Mouse (Mus musculus): ENCODE measurements at regions not wholly inside any gene's neighbourhood (a gene's known extent, or its start where the extent isn't known, plus 50 kb on each side); places are given as distances from the start of the nearest gene placed in this dataset.

- Histone ChIP-seq H3K4me1 (replicated peaks) (no peaks in the 10 kb centered on the region), H3K9ac (no peak overlapping the region), H3K27me3 (replicated peaks) (no peaks in the 10 kb centered on the region), H3K9me3 (no peaks in the 10 kb centered on the region), H3K27ac (no peak overlapping the region), H3K36me3 (no peaks in the 10 kb centered on the region), H3K4me3 (replicated peaks) (no peak overlapping the region), H3K4me2 (replicated peaks) (no peak overlapping the region)
- ATAC-seq = no peak
- WGBS = 100% methylated on average over 1 of the region's 1 CpGs
Measured at GRCm38 (mm10) chr3:50595732-50596131, 152.3 kb upstream of the Slc7a11 start.

- Histone ChIP-seq H3K36me3 (no peaks in the 10 kb centered on the region), H3K27me3 (replicated peaks) (no peaks in the 10 kb centered on the region), H3K4me1 (replicated peaks) (no peaks in the 10 kb centered on the region), H3K4me3 (replicated peaks) (no peak overlapping the region), H3K4me2 (replicated peaks) (no peak overlapping the region), H3K9ac (no peak overlapping the region), H3K27ac (no peak overlapping the region), H3K9me3 (no peaks in the 10 kb centered on the region)
- ATAC-seq = no peak
- 97% methylated on average over 1 of the region's 1 CpGs for WGBS
Measured at GRCm38 (mm10) chr3:50584323-50584722, 140.9 kb upstream of the Slc7a11 start.

- Histone ChIP-seq H3K4me3 (replicated peaks) (no peak overlapping the region), H3K9ac (no peak overlapping the region), H3K4me1 (replicated peaks) (no peaks in the 10 kb centered on the region), H3K4me2 (replicated peaks) (no peak overlapping the region), H3K36me3 (no peaks in the 10 kb centered on the region), H3K9me3 (no peaks in the 10 kb centered on the region), H3K27ac (no peak overlapping the region), H3K27me3 (replicated peaks) (no peaks in the 10 kb centered on the region)
- ATAC-seq = no peak
- WGBS = 63% methylated on average over 6 of the region's 6 CpGs
Measured at GRCm38 (mm10) chr3:50583475-50583874, 140.1 kb upstream of the Slc7a11 start.

GRCm38 (mm10) chr3:50574388-50574787 is 131.0 kb upstream of the Slc7a11 start:
- Histone ChIP-seq H3K9ac (no peak overlapping the region), H3K9me3 (no peaks in the 10 kb centered on the region), H3K4me1 (replicated peaks) (no peaks in the 10 kb centered on the region), H3K36me3 (no peaks in the 10 kb centered on the region), H3K27me3 (replicated peaks) (no peaks in the 10 kb centered on the region), H3K4me2 (replicated peaks) (no peak overlapping the region), H3K27ac (no peak overlapping the region), H3K4me3 (replicated peaks) (no peak overlapping the region)
- ATAC-seq = no peak
- WGBS = 96% methylated on average over 9 of the region's 9 CpGs

GRCm38 (mm10) chr3:50570027-50570426 is 126.6 kb upstream of the Slc7a11 start:
- Histone ChIP-seq H3K27ac (no peak overlapping the region), H3K27me3 (replicated peaks) (no peaks in the 10 kb centered on the region), H3K9me3 (no peaks in the 10 kb centered on the region), H3K4me1 (replicated peaks) (no peaks in the 10 kb centered on the region), H3K9ac (no peak overlapping the region), H3K4me2 (replicated peaks) (no peak overlapping the region), H3K4me3 (replicated peaks) (no peak overlapping the region), H3K36me3 (no peaks in the 10 kb centered on the region)
- no peak for ATAC-seq

GRCm38 (mm10) chr3:50569565-50569964 is 126.2 kb upstream of the Slc7a11 start:
- H3K4me3 ChIP-seq (replicated peaks) = no peak overlapping the region
- ATAC-seq = no peak
- no peak overlapping the region for H3K27ac ChIP-seq
- no peak overlapping the region for H3K4me2 ChIP-seq (replicated peaks)
- no peaks in the 10 kb centered on the region for H3K9me3 ChIP-seq
- H3K4me1 ChIP-seq (replicated peaks) = no peaks in the 10 kb centered on the region
- no peak overlapping the region for H3K9ac ChIP-seq
- H3K27me3 ChIP-seq (replicated peaks) = no peaks in the 10 kb centered on the region
- WGBS = 81% methylated on average over 10 of the region's 10 CpGs
- no peaks in the 10 kb centered on the region for H3K36me3 ChIP-seq

GRCm38 (mm10) chr3:50554150-50554549 is 110.7 kb upstream of the Slc7a11 start:
- no peak overlapping the region for H3K9ac ChIP-seq
- H3K4me2 ChIP-seq (replicated peaks) = no peak overlapping the region
- no peaks in the 10 kb centered on the region for H3K9me3 ChIP-seq
- H3K36me3 ChIP-seq = no peaks in the 10 kb centered on the region
- H3K27me3 ChIP-seq (replicated peaks) = no peaks in the 10 kb centered on the region
- H3K4me3 ChIP-seq (replicated peaks) = no peak overlapping the region
- H3K27ac ChIP-seq = no peak overlapping the region
- 41% methylated on average over 1 of the region's 1 CpGs for WGBS
- peak; percentile 23; the same call in 1 of the 2 replicates for ATAC-seq
- no peaks in the 10 kb centered on the region for H3K4me1 ChIP-seq (replicated peaks)

GRCm38 (mm10) chr3:50548568-50548967 is 105.2 kb upstream of the Slc7a11 start:
- Histone ChIP-seq H3K9me3 (no peaks in the 10 kb centered on the region), H3K4me1 (replicated peaks) (no peaks in the 10 kb centered on the region), H3K27me3 (replicated peaks) (no peaks in the 10 kb centered on the region), H3K4me2 (replicated peaks) (no peak overlapping the region), H3K36me3 (no peaks in the 10 kb centered on the region), H3K27ac (no peak overlapping the region), H3K4me3 (replicated peaks) (no peak overlapping the region), H3K9ac (no peak overlapping the region)
- ATAC-seq = no peak
- WGBS = 91% methylated on average over 4 of the region's 4 CpGs

- no peak overlapping the region for H3K4me2 ChIP-seq (replicated peaks)
- H3K9ac ChIP-seq = no peak overlapping the region
- no peak overlapping the region for H3K27ac ChIP-seq
- H3K4me1 ChIP-seq (replicated peaks) = no peaks in the 10 kb centered on the region
- 57% methylated on average over 2 of the region's 2 CpGs for WGBS
- ATAC-seq = no peak
- H3K9me3 ChIP-seq = no peaks in the 10 kb centered on the region
- H3K27me3 ChIP-seq (replicated peaks) = no peaks in the 10 kb centered on the region
- H3K4me3 ChIP-seq (replicated peaks) = no peak overlapping the region
- H3K36me3 ChIP-seq = no peaks in the 10 kb centered on the region
Measured at GRCm38 (mm10) chr3:50530654-50531053, 87.2 kb upstream of the Slc7a11 start.

GRCm38 (mm10) chr3:50524006-50524405 is 80.6 kb upstream of the Slc7a11 start:
- Histone ChIP-seq H3K4me1 (replicated peaks) (no peaks in the 10 kb centered on the region), H3K4me2 (replicated peaks) (no peak overlapping the region), H3K9me3 (no peaks in the 10 kb centered on the region), H3K27me3 (replicated peaks) (no peaks in the 10 kb centered on the region), H3K9ac (no peak overlapping the region), H3K36me3 (no peaks in the 10 kb centered on the region), H3K4me3 (replicated peaks) (no peak overlapping the region), H3K27ac (no peak overlapping the region)
- ATAC-seq = peak; percentile 66; the same call in 1 of the 2 replicates
- WGBS = 29% methylated on average over 1 of the region's 1 CpGs

- no peaks in the 10 kb centered on the region for H3K36me3 ChIP-seq
- H3K27ac ChIP-seq = no peak overlapping the region
- no peaks in the 10 kb centered on the region for H3K27me3 ChIP-seq (replicated peaks)
- H3K4me3 ChIP-seq (replicated peaks) = no peak overlapping the region
- no peaks in the 10 kb centered on the region for H3K4me1 ChIP-seq (replicated peaks)
- H3K9me3 ChIP-seq = no peaks in the 10 kb centered on the region
- H3K4me2 ChIP-seq (replicated peaks) = no peak overlapping the region
- WGBS = 90% methylated on average over 2 of the region's 2 CpGs
- no peak overlapping the region for H3K9ac ChIP-seq
- no peak for ATAC-seq
Measured at GRCm38 (mm10) chr3:50507211-50507610, 63.8 kb upstream of the Slc7a11 start.
